Mouse (Mus musculus) midbrain, embryonic 14.5 days (tissue): ENCODE measurements at regions not wholly inside any gene's neighbourhood (a gene's known extent, or its start where the extent isn't known, plus 50 kb on each side); places are given as distances from the start of the nearest gene placed in this dataset.
A peak's percentile ranks its signal among the peaks of the same experiment; 100 is the strongest.
"Not testable (repeated sequence)": the region's sequence is repeated elsewhere in the genome, so short reads cannot be mapped to it uniquely, and the experiment has no call there.

Source experiments
- ATAC-seq: fragments of 200-750 bp; cut with Nextera tagmentation; 2 replicates; pipeline ENCODE4 v1.8.0; 2017; ENCODE audit warnings: moderate number of reproducible peaks, moderate library complexity; ENCODE audit not compliant: low FRiP score, low TSS enrichment
- DNase-seq: peaks from one replicate; pipeline ENCODE4 v3.0.0-alpha.2; 2015
- H3K27ac ChIP-seq: fragments of 300-500 bp; sonication (generic); replicated peaks from 2 replicates; pipeline ENCODE4 v1.5.1; 2014; ENCODE audit warnings: mild to moderate bottlenecking, low read depth, low read length, moderate library complexity
- H3K27me3 ChIP-seq: fragments of 300-500 bp; sonication (generic); 2 replicates; pipeline ENCODE4 v1.6.1; 2014; ENCODE audit warnings: low read length, control low read depth, mixed read lengths; ENCODE audit not compliant: control insufficient read depth, insufficient read depth
- H3K36me3 ChIP-seq: fragments of 300-500 bp; sonication (generic); 2 replicates; pipeline ENCODE4 v1.6.1; 2014; ENCODE audit warnings: low read length, control low read depth; ENCODE audit not compliant: control insufficient read depth, insufficient read depth
- H3K4me1 ChIP-seq: fragments of 300-500 bp; sonication (generic); 2 replicates; pipeline ENCODE4 v1.6.1; 2014; ENCODE audit warnings: mild to moderate bottlenecking, antibody characterized with exemption, low read length, control low read depth; ENCODE audit not compliant: control insufficient read depth, insufficient read depth
- H3K4me2 ChIP-seq: fragments of 300-500 bp; sonication (generic); 2 replicates; pipeline ENCODE4 v1.6.1; 2014; ENCODE audit warnings: mild to moderate bottlenecking, low read length, moderate library complexity
- H3K4me3 ChIP-seq: fragments of 300-500 bp; sonication (generic); replicated peaks from 2 replicates; pipeline ENCODE4 v1.5.1; 2014; ENCODE audit warnings: low read depth, low read length
- H3K9ac ChIP-seq: fragments of 300-500 bp; sonication (generic); replicated peaks from 2 replicates; pipeline ENCODE4 v1.6.1; 2014; ENCODE audit warnings: mild to moderate bottlenecking, low read length, moderate library complexity
- H3K9me3 ChIP-seq: fragments of 300-500 bp; sonication (generic); 2 replicates; pipeline ENCODE4 v1.6.1; 2016; ENCODE audit warnings: low read length, control low read depth, mixed read lengths; ENCODE audit not compliant: control insufficient read depth
- WGBS: fragments of 180-500 bp; shearing (Covaris S2); extraction: QIAGEN DNeasy Blood & Tissue Kit; methylation state at CpG from one replicate; pipeline ENCODE4 v1.1.7; 2014; 5-methylcytosine and 5-hydroxymethylcytosine counted together

DNA sequence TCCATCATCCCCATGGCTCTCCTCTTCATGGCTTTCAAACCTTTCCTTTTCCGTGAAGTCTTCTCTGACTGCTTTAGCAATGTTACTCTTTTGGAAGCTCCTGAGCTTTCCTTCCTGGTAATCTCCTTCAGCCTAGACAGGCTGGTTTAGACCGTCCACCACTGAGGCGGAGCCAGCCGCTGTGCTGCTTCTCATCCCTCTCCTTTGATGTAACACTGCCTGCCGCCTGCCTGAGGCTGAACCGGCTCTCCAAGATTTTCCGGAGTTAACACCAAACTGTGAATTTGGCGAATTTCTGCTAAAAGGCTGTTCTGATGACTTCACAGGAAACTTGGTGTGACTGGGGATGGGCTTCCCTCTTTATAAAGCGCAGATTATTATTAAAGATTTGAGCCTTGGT lies 125.6 kb upstream of the Ranbp3l start:
- 55% methylated on average over 9 of the region's 9 CpGs for WGBS
- H3K9me3 ChIP-seq, result no peaks in the 10 kb centered on the region
- H3K27me3 ChIP-seq, result no peaks in the 10 kb centered on the region
- DNase-seq (no peak), ATAC-seq (no peak)
- no peaks in the 10 kb centered on the region for H3K4me1 ChIP-seq
- H3K4me2 ChIP-seq, result no peak overlapping the region
- H3K4me3 ChIP-seq, result no peak overlapping the region
- no peaks in the 10 kb centered on the region for H3K36me3 ChIP-seq
- no peak overlapping the region for H3K27ac ChIP-seq
- no peak overlapping the region for H3K9ac ChIP-seq

DNA sequence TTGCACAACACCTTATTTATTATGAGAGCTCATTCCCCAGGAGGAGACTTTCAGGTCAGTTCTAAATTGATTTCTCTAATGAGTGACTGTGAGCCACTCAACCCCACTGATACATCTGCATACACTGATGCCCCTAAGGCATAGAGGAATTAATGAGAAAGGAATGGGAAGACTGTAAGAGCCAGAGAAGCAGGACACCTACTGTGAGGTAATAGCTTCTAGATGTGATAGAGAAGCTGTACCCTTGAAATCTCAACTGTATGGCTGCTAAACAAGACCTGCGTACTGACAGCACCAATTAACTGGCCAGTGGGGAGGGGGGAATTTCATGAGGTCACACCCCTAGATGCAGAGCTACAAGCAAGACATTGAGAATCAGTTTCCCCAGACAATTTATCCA lies 128.3 kb upstream of the Ranbp3l start:
- Histone ChIP-seq H3K9ac (no peak overlapping the region), H3K27ac (no peak overlapping the region), H3K36me3 (no peaks in the 10 kb centered on the region), H3K27me3 (no peaks in the 10 kb centered on the region), H3K4me1 (no peaks in the 10 kb centered on the region), H3K4me2 (no peak overlapping the region), H3K9me3 (no peaks in the 10 kb centered on the region), H3K4me3 (no peak overlapping the region)
- peak; percentile 58 for ATAC-seq
- WGBS, result 62% methylated on average over 1 of the region's 1 CpGs
- no peak for DNase-seq

DNA sequence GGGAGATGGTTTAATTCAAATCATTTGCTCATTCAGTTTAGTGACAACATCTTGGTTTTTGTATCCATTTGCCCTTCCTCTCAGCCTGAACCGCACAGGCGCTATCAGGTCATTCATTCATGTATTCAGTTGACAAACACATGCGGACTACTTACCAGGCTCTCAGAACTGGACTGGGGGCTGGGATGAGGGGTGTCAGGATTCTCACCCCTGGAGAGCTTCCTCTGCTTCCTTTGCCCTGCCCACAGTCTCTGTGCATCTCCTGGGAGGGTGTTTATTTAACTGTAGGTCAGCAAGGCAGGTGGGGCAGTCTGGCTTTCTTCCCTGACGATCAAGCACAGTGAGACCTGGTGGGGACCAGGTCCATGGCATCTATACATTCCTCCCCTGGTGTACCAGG lies 123.6 kb upstream of the Slc1a3 start:
- H3K4me3 ChIP-seq, result no peak overlapping the region
- 87% methylated on average over 4 of the region's 4 CpGs for WGBS
- H3K27me3 ChIP-seq, result no peaks in the 10 kb centered on the region
- no peaks in the 10 kb centered on the region for H3K4me1 ChIP-seq
- DNase-seq, result no peak
- ATAC-seq, result no peak
- H3K9me3 ChIP-seq, result no peaks in the 10 kb centered on the region
- no peak overlapping the region for H3K4me2 ChIP-seq
- H3K36me3 ChIP-seq, result no peaks in the 10 kb centered on the region
- no peak overlapping the region for H3K27ac ChIP-seq
- H3K9ac ChIP-seq, result no peak overlapping the region

- WGBS, result 84% methylated on average over 1 of the region's 1 CpGs
- no peaks in the 10 kb centered on the region for H3K27me3 ChIP-seq
- no peak for ATAC-seq
Observed at GRCm38 (mm10) chr15:8832970-8833369, 122.4 kb upstream of the Slc1a3 start.

GRCm38 (mm10) chr15:8831720-8832620 lies 121.4 kb upstream of the Slc1a3 start:
- no peak overlapping the region for H3K4me2 ChIP-seq
- H3K27ac ChIP-seq, result 0 out of 2 replicates have a peak overlapping the region, but pooled peaks have one; percentile 20
- ATAC-seq, result no peak
- H3K27me3 ChIP-seq, result no peaks in the 10 kb centered on the region
- no peaks in the 10 kb centered on the region for H3K9me3 ChIP-seq
- DNase-seq, result no peak
- no peaks in the 10 kb centered on the region for H3K36me3 ChIP-seq
- WGBS, result 32% methylated on average over 13 of the region's 13 CpGs
- no peak overlapping the region for H3K9ac ChIP-seq
- no peak overlapping the region for H3K4me3 ChIP-seq
- H3K4me1 ChIP-seq, result no peaks in the 10 kb centered on the region

More at GRCm38 (mm10) chr15:8832970-8833369, 122.4 kb upstream of the Slc1a3 start:
- no peaks in the 10 kb centered on the region for H3K9me3 ChIP-seq
- H3K27ac ChIP-seq, result no peak overlapping the region
- H3K4me2 ChIP-seq, result no peak overlapping the region
- no peak overlapping the region for H3K4me3 ChIP-seq
- H3K9ac ChIP-seq, result no peak overlapping the region
- no peaks in the 10 kb centered on the region for H3K36me3 ChIP-seq
- DNase-seq, result no peak
- H3K4me1 ChIP-seq, result no peaks in the 10 kb centered on the region

DNA sequence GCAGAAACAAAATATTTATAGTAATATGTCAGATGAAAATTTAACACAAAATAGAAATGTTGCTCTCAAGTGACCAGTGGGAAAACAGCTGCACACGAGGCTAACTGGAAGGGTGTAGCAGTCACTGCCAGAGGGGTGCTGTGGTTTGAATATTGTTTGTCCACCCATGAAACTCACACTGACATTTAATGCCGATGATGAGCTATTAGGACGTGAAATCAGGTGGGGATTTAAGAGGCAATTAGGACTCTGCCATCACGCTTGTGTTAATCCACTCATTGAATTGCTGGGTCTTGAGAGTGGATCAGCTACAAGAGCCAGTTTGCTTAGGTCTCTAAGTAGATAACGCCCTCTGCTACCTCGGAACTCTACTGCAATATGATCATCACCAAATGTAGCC lies 114.3 kb upstream of the Slc1a3 start:
- Histone ChIP-seq H3K4me3 (no peak overlapping the region), H3K4me1 (no peaks in the 10 kb centered on the region), H3K9ac (no peak overlapping the region), H3K27ac (no peak overlapping the region), H3K4me2 (no peak overlapping the region), H3K36me3 (no peaks in the 10 kb centered on the region), H3K9me3 (no peaks in the 10 kb centered on the region; the same call in 1 of the 2 replicates), H3K27me3 (no peaks in the 10 kb centered on the region)
- DNase-seq (no peak), ATAC-seq (no peak)
- WGBS, result 62% methylated on average over 6 of the region's 6 CpGs

- H3K27ac ChIP-seq, ATAC-seq, H3K36me3 ChIP-seq, H3K4me3 ChIP-seq, DNase-seq, H3K4me1 ChIP-seq, H3K9me3 ChIP-seq, H3K4me2 ChIP-seq, H3K9ac ChIP-seq, H3K27me3 ChIP-seq: not testable (repeated sequence)
- WGBS, result 100% methylated on average over 1 of the region's 8 CpGs
Observed at GRCm38 (mm10) chr15:8822795-8823194, 112.2 kb upstream of the Slc1a3 start.

DNA sequence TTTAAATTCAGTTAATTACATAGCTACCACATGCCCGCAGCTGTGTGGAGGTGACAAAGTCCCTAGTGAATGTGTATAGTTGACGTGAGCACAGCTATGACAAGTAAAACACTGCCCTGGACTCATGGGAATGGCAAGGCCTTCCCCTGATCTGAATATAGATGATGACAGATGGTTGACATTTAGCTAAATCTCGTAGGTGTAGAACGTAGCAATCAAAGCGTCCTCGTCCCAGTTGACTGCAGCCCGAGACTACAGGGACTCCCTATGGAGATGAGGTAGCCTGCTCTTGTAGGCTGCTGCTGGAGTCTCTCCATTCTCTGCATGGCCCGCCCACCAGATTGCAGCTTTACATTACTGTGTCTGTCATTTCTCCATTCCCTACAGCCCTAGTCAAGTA lies 107.0 kb upstream of the Slc1a3 start:
- Histone ChIP-seq H3K4me3 (no peak overlapping the region), H3K9ac (no peak overlapping the region), H3K36me3 (no peaks in the 10 kb centered on the region), H3K27ac (no peak overlapping the region), H3K9me3 (no peaks in the 10 kb centered on the region), H3K27me3 (no peaks in the 10 kb centered on the region), H3K4me2 (no peak overlapping the region), H3K4me1 (peaks cover 7% of the 10 kb centered on the region; the same call in 1 of the 2 replicates)
- ATAC-seq, result no peak
- WGBS, result 44% methylated on average over 8 of the region's 8 CpGs
- DNase-seq, result peak; percentile 6
